Mouse (Mus musculus): ENCODE results near the gene Acvr2a. TPM values are rescaled to one million over a fixed set of nuclear protein-coding genes. Genes with fewer than 3 reads are reported as not detected.
A peak's percentile ranks its signal among the peaks of the same experiment; 100 is the strongest.

Acvr2a gene
- polyA plus RNA-seq, 1 experiment from 2014 or later: 2.7 TPM

DNA sequence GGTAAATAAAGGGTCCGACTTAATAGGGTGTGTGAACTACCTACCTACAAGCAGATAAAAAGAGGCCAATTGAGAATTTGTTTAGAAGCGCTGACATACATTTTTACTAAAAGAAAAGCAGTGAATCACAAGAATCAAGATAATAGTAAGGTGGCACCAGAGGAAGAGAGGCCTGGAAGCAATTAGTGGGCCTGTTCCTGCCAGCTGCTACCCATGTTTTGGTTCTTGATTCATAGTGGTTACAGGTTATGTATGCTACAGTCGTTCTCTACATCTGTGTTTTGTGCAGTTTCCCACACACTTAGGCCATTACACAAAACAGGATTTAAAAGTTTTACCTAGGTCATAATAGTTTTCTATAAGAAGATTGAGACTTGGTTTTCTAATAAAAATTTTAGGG lies 133.9 kb downstream of the Acvr2a start:
- 45% methylated on average over 3 of the region's 3 CpGs for WGBS (ENCODE audit: insufficient replicate concordance)
- Histone ChIP-seq H3K4me3 (ENCODE audit: low read depth, low read length) (peak overlapping the region; percentile 40), H3K4me1 (ENCODE audit: control insufficient read depth, low read depth, low read length) (peaks cover 5% of the 10 kb centered on the region), H3K36me3 (ENCODE audit: control insufficient read depth, insufficient read depth) (no peaks in the 10 kb centered on the region), H3K27me3 (ENCODE audit: control insufficient read depth, insufficient read depth, low read depth, low read length) (no peaks in the 10 kb centered on the region), H3K9me3 (replicated peaks; ENCODE audit: control insufficient read depth, low read length) (no peaks in the 10 kb centered on the region), H3K4me2 (ENCODE audit: low read depth, low read length) (peak overlapping the region; percentile 75), H3K9ac (ENCODE audit: low read depth, low read length) (peak overlapping the region; percentile 25; the same call in 1 of the 2 replicates), H3K27ac (ENCODE audit: low read length) (no peak overlapping the region)
- ATAC-seq (ENCODE audit: low read depth): no peak

DNA sequence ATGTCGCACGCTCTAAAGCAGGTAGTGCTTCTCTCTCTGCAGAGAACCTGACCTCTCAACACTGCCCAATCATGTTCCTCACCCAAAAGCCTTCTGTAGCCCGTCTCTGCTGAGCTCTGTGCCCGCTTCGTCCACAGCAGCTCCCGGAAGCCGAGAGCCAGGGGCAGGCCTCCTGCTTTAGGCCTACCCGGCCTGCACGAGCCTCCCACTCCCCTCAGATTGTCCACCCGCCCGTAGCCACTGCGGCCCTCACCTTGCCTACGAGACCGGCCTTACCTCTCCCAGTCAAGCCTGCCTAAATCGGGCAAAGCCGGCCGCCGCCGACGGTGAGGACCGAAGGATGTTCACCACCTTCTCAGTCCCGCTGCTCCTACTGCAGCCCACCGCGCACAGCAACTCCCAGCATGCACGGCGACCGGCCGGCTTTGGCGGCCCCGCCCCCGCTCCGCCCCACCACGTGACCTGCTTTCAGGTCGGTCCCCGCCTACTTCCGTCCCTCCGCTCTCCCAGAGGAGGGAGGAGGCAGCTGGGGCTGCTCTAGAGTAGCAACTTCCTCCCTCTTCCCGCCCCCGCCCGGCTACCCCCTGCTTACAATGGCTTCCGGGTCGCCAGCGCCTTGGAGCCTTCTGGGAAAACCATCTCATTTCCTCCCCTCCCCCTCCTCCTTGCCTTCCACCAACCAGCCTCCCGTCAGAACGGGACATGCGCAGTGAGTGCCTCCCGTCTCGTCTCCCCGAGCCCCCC lies 135.1 kb downstream of the Acvr2a start, which contains the start of gene Mbd5:
TSS of gene Mbd5 (plus strand) at position 668 of the 744 bp plus-strand sequence.
- H3K27me3 ChIP-seq (ENCODE audit: control insufficient read depth, insufficient read depth, low read depth, low read length): no peaks in the 10 kb centered on the region
- peak within 1 kb of the TSS; percentile 87 for H3K27ac ChIP-seq (ENCODE audit: low read length)
- under 1% methylated on average over 45 of the region's 49 CpGs for WGBS (ENCODE audit: insufficient replicate concordance)
- no peaks in the 10 kb centered on the region for H3K9me3 ChIP-seq (replicated peaks; ENCODE audit: control insufficient read depth, low read length)
- H3K36me3 ChIP-seq (ENCODE audit: control insufficient read depth, insufficient read depth): no peaks in the 10 kb centered on the region
- H3K4me2 ChIP-seq (ENCODE audit: low read depth, low read length): peak within 1 kb of the TSS; percentile 77
- peaks cover 2% of the 10 kb centered on the region for H3K4me1 ChIP-seq (ENCODE audit: control insufficient read depth, low read depth, low read length)
- H3K4me3 ChIP-seq (ENCODE audit: low read depth, low read length): peak within 1 kb of the TSS; percentile 100
- ATAC-seq (ENCODE audit: low read depth): peak; percentile 99
- peak within 1 kb of the TSS; percentile 96 for H3K9ac ChIP-seq (ENCODE audit: low read depth, low read length)

DNA sequence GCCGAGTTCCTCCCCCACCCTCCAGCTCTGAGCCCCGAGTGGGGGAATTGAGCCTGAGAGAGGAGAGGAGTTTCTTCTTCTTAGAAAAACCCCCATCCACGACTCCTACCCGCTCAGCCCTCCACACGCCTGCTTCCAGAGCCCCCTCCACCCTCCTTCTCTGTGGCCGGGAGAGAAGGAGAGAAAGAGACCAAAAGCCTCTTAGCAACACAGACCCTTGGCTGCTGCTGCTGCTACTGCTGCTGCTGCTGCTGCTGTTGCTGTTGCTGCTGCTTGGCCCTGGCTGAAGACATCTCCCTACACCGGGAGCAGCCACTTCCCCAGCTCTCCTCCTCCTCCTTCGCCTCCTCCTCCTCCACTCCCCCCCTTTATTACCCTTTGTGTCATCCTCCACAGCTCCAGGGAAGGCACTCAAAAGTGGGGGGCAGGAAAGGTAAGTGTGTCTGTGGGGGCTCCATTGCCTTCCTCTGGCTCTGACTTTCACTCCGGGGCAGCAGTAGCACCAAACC lies 135.9 kb downstream of the Acvr2a start:
- H3K27ac ChIP-seq (ENCODE audit: low read length): peak overlapping the region; percentile 86
- peak overlapping the region; percentile 96 for H3K9ac ChIP-seq (ENCODE audit: low read depth, low read length)
- H3K36me3 ChIP-seq (ENCODE audit: control insufficient read depth, insufficient read depth): no peaks in the 10 kb centered on the region
- peak; percentile 9 for ATAC-seq (ENCODE audit: low read depth)
- no peaks in the 10 kb centered on the region for H3K9me3 ChIP-seq (replicated peaks; ENCODE audit: control insufficient read depth, low read length)
- H3K27me3 ChIP-seq (ENCODE audit: control insufficient read depth, insufficient read depth, low read depth, low read length): no peaks in the 10 kb centered on the region
- peak overlapping the region; percentile 77 for H3K4me2 ChIP-seq (ENCODE audit: low read depth, low read length)
- H3K4me1 ChIP-seq (ENCODE audit: control insufficient read depth, low read depth, low read length): peaks cover 2% of the 10 kb centered on the region
- WGBS (ENCODE audit: insufficient replicate concordance): 1% methylated on average over 9 of the region's 9 CpGs
- H3K4me3 ChIP-seq (ENCODE audit: low read depth, low read length): peak overlapping the region; percentile 100

DNA sequence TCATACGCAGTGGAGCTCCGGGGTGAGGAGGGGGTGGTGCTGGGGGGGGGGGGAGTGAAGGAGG lies 136.2 kb downstream of the Acvr2a start, which contains the start of gene Orc4:
TSS of gene Orc4 (minus strand) at position 26 of the 64 bp plus-strand sequence.
- Histone ChIP-seq H3K4me3 (ENCODE audit: low read depth, low read length) (peak within 1 kb of the TSS; percentile 100), H3K9me3 (replicated peaks; ENCODE audit: control insufficient read depth, low read length) (no peaks in the 10 kb centered on the region), H3K27me3 (ENCODE audit: control insufficient read depth, insufficient read depth, low read depth, low read length) (no peaks in the 10 kb centered on the region), H3K27ac (ENCODE audit: low read length) (peak within 1 kb of the TSS; percentile 86), H3K4me1 (ENCODE audit: control insufficient read depth, low read depth, low read length) (peaks cover 2% of the 10 kb centered on the region), H3K4me2 (ENCODE audit: low read depth, low read length) (peak within 1 kb of the TSS; percentile 77), H3K36me3 (ENCODE audit: control insufficient read depth, insufficient read depth) (no peaks in the 10 kb centered on the region), H3K9ac (ENCODE audit: low read depth, low read length) (peak within 1 kb of the TSS; percentile 96)
- no peak for ATAC-seq (ENCODE audit: low read depth)
- 0% methylated on average over 2 of the region's 2 CpGs for WGBS (ENCODE audit: insufficient replicate concordance)

DNA sequence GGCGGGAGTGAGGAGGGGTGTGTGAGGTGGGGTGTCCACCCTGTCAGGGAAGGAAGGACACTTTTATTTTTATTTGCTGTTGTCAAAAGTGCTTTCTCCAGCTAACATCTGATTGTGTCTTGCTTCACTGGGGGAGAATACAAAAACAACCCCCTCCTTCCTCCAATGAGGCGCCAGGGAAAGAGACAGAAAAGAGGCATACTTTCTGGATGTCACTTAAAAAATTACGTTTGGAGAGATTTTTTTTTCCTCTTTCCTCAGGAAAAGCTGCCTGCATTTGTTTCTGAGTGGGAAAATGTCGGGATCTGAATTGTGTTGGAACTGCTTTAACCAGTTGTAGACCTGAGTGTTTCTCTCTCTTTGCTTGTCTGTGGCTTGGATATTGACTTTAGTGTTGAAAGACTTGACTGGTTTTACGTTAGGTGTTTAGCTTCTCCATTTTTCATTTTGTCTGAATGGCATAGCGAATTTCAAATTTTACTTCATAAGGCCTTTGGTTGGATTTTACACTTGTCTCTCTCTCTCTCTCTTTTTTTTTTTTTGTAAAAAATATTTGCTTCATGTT lies 136.5 kb downstream of the Acvr2a start:
- no peaks in the 10 kb centered on the region for H3K27me3 ChIP-seq (ENCODE audit: control insufficient read depth, insufficient read depth, low read depth, low read length)
- 4% methylated on average over 6 of the region's 6 CpGs for WGBS (ENCODE audit: insufficient replicate concordance)
- ATAC-seq (ENCODE audit: low read depth): no peak
- H3K9me3 ChIP-seq (replicated peaks; ENCODE audit: control insufficient read depth, low read length): no peaks in the 10 kb centered on the region
- H3K9ac ChIP-seq (ENCODE audit: low read depth, low read length): peak overlapping the region; percentile 96
- peak overlapping the region; percentile 77 for H3K4me2 ChIP-seq (ENCODE audit: low read depth, low read length)
- H3K36me3 ChIP-seq (ENCODE audit: control insufficient read depth, insufficient read depth): no peaks in the 10 kb centered on the region
- H3K4me3 ChIP-seq (ENCODE audit: low read depth, low read length): peak overlapping the region; percentile 100
- peaks cover 2% of the 10 kb centered on the region for H3K4me1 ChIP-seq (ENCODE audit: control insufficient read depth, low read depth, low read length)
- peak overlapping the region; percentile 86 for H3K27ac ChIP-seq (ENCODE audit: low read length)

Other genes with a start within 250 kb of the Acvr2a start
- 6.6 and 7.3 TPM in 2 replicates for gene Mbd5, start 135.4 kb downstream of the Acvr2a start, polyA plus RNA-seq (2015; fragmentation: Nextera tagmentation; extraction: Ambion mirVana)
- 28.1 and 34.7 TPM in 2 replicates for gene Orc4, start 136.2 kb downstream of the Acvr2a start, polyA plus RNA-seq (2015; fragmentation: Nextera tagmentation; extraction: Ambion mirVana)